Mouse (Mus musculus) mouse embryonic stem cell (cell line): ENCODE data around the gene Dynlt1b.
"Not testable (repeated sequence)": the region's sequence is repeated elsewhere in the genome, so short reads cannot be mapped to it uniquely, and the experiment has no call there.

Source experiments
- in situ Hi-C, 2 experiments: fragments of 300-500 bp; cut with MboI; formaldehyde crosslinking; loops; 1 replicate in 1 of 2; 3 replicates in 1 of 2; pipeline ENCODE4 v1.14.3; 2019 to 2020; ENCODE audit warnings: low sequenced_read_pairs in 2 of 2, low pct_unique_long_range_greater_than_20kb in 1 of 2, mixed read lengths in 1 of 2; ENCODE audit not compliant: unreplicated experiment in 1 of 2

Dynlt1b gene

GRCm38 (mm10) chr17:6429945-6430344 is at the start of gene Dynlt1b:
Dynlt1b (plus strand) TSS chr17:6430112.
- in situ Hi-C loops, result not testable (repeated sequence)

GRCm38 (mm10) chr17:6380182-6380841 is 49.6 kb upstream of the Dynlt1b start:
- in situ Hi-C loops, result not testable (repeated sequence)

DNA sequence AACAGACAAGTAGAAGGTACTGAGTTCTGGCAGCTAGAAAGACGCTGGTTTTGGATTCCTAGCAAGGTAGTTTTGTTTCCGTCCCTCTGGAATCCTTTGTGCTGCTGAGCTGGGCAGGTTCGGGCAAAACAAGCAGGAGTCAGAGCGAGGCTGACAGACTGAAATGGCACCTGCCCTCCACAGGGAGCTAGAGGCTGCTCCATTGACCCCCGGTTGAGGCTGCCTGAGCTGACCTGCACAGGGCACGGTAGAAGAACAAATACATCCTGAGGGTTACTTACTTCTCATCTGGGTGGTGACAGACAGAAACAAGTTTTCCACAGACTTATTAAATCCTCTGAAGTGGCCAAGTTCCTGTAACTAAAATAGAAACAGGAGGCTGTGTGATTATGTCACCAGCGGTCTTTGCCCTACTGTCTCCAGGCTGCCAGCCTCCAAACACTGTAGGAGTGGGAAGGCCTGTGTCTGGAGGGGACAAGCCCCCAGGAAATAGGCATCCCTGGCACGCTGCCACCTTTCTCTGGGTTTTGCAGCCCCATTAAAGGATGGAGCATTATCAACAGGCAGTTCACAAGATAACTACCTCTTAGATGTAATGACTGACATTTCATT is 48.7 kb upstream of the Dynlt1b start:
- in situ Hi-C loops, result not testable (repeated sequence)

- in situ Hi-C loops, result not testable (repeated sequence)
Measured at GRCm38 (mm10) chr17:6386927-6387326, 43.0 kb upstream of the Dynlt1b start.

DNA sequence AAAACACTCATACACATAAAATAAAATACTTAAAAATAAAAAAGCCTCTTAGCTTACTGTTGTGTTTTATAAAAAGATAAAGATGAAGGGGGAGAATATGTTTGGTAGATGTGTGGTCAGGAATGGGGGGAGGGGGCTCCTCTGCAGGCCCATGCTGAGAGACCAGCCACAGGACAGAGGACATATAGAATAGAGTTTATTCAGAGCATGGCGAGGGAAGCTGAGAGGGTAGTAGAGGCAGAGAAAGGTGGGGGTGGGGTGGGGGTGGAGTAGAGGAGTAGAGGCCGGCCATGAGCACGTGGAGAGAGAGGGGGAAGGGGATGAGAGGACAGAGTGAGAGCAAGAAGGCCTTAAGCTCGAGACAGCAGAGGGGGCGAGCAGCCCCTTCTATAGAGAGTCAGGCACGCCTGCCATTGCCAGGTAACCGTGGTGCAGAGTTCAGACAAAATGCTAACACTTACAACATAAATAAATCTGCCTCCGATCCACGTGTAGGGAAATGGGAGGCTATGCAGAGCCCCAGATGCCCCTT is 42.5 kb upstream of the Dynlt1b start:
- in situ Hi-C loops, result not testable (repeated sequence)

DNA sequence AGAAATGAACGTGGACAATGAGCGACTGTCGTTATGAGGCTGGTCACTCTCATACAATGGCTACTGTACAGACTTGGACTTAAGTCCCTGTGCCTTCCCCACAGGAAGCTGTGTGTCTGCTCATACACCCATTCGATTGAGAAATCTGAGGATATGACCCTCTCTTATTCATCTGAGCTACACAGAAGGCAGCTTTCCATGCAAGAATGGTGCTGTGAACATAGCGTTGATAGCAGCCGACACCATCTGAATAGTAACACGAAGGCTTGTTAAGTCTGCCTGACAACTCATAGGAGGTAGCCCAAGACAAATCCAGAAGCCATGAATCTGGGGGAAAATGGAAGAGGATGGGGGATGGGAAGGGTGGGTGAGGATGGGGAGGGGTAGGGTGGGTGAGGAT is 40.4 kb upstream of the Dynlt1b start:
- in situ Hi-C loops, result not testable (repeated sequence)

GRCm38 (mm10) chr17:6390731-6391130 is 39.2 kb upstream of the Dynlt1b start:
- in situ Hi-C loops, result not testable (repeated sequence)

DNA sequence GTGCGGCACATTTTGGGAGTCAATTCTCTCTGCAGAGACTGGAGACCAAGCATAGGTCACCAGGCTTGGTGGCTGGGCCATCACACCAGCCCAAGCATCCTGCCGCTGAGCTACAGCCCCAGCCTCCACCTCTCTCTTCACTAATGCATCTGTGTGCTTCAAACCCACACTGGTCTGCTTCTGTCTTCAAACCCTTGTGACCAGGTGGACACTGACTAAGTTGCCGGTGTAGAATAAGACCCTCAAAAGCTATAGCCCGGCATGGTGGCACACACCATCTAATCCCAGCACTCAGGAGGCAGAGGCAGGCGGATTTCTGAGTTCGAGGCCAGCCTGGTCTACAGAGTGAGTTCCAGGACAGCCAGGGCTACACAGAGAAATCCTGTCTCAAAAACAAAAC is 38.2 kb upstream of the Dynlt1b start:
- in situ Hi-C loops, result not testable (repeated sequence)

DNA sequence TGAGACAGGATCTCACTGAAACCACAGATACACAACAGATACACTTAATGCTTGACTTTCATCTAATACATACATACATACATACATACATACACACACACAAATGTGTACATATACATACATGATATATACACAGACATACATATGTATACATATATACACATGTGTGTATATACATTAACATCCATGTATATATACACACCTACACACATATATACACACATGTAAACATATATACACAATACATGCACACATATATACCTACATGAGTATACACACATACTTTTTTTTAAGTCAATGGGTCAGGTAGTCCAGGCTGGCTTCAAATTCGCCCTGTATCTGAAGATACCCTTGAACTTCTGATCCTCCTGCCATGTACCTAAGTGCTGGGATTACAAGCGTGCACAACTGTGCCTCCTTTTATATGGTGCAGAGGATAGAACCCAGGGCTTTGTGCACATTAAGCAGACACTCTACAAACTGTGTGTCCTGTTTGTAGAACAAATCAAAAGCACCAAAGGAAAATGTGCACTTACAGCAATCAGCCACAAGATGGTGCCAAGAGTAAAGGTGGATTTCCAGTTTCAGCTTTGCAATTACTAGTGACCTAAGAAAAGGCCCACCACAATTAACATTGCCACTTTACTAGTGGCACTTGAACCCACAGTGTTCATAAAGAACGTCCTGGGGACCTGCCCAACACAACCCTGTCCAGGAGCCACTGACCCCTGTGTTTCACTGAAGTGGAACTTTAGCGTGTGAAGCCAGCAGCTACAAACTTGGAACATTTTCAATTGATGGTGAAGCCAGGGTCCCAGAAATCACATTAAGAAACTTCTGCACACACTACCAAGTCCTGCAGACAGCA is 37.2 kb upstream of the Dynlt1b start:
- in situ Hi-C loops, result not testable (repeated sequence)

DNA sequence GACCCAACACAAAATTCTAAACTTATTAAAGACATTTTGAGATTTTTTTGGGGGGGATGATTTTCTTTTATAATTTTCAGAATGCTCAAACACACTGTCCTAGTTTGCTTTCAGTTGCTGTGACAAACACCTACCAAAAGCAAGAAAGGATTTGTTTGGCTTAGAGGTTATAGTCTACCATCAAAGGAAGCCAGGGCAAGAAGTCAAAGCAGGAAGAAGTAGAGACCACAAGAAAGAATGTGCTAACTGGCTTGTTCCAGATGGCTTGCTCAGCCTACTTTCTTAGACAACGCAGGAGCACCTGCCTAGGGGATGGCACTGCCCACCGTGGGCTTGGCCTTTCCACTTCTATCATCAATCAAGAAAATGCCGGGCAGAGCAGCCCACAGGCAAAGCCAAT is 31.8 kb upstream of the Dynlt1b start:
- in situ Hi-C loops, result not testable (repeated sequence)

DNA sequence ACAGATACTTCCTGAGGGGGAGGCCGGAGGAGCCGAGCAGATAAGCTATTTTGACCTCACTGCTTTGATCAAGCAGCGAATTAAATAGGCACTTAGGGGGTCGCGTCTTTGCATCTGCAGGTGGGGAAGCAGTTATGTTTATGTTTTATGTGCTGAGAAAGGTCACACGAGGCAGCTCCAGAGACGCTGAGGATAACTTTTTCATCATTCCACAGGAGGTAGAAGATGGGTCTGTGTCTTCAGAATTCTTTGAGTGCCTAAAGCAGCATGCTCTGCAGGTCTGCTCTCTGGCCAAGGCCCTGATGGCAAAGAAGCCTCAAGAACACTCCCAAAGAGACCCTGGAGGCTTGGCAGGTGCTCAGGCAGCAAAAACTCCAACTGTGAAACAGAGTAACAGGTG is 31.1 kb upstream of the Dynlt1b start:
- in situ Hi-C loops, result not testable (repeated sequence)

DNA sequence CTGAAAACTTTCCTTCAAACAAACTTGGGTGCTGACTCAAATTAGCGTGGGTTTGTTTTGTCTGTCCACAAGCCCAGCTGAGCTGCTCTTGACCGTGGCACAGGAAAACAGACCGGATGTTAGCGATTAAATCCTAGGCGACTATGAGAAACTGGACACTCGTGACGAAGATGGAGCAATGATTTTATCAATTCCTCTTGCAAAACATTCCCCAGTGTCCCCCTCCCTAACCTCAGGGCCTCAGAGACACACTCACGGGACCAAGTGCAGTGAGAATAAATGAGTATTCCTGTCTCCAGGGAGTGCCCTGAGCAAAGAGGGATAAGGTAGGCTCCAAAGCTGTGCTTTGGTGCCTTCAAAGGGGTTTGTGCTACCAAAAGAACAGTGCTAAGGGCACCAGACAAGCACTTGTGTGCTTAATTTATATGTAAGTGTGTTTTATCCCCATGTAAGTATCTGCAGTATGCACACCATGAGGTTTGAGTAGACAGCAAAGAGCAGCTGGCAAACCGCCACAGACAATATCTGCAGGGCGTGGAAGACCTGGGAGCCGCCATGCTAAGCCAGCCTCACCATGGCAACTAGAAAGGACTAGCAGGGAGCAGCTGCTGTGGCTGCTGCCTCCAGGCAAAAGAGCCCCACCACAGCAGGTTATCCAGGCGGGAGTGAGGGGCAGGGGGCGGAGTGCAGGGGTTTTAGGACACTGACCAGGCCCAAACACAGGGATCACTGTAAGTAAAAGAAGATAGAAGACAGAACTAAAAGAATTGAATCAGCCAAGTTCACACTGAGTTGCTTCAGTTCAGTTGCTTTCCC is 30.4 kb upstream of the Dynlt1b start:
- in situ Hi-C loops, result not testable (repeated sequence)

DNA sequence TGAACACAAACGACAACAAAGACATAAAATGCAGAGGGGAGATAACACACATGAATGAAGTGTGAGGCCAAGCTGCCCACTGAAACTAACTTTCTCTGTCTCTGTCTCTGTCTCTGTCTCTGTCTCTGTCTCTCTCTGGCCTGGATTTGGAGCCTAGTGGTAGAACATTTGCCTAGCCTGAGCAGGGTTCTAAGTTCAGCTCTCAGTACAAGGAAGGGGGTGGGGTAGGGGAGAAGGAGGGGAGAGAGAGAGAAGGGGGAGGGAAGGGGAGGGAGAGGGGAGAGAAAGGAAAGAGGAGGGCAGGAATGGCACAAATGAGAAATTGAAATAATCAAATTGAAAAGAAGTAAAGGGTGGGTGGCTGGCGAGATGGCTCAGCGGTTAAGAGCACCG is 29.8 kb upstream of the Dynlt1b start:
- in situ Hi-C loops, result not testable (repeated sequence)

- in situ Hi-C loops, result not testable (repeated sequence)
Measured at GRCm38 (mm10) chr17:6404493-6404892, 25.4 kb upstream of the Dynlt1b start.

- in situ Hi-C loops, result not testable (repeated sequence)
Measured at GRCm38 (mm10) chr17:6406972-6407371, 22.9 kb upstream of the Dynlt1b start.

- in situ Hi-C loops, result not testable (repeated sequence)
Measured at GRCm38 (mm10) chr17:6410713-6411213, 19.1 kb upstream of the Dynlt1b start.

GRCm38 (mm10) chr17:6417118-6417517 is 12.8 kb upstream of the Dynlt1b start:
- in situ Hi-C loops, result not testable (repeated sequence)

DNA sequence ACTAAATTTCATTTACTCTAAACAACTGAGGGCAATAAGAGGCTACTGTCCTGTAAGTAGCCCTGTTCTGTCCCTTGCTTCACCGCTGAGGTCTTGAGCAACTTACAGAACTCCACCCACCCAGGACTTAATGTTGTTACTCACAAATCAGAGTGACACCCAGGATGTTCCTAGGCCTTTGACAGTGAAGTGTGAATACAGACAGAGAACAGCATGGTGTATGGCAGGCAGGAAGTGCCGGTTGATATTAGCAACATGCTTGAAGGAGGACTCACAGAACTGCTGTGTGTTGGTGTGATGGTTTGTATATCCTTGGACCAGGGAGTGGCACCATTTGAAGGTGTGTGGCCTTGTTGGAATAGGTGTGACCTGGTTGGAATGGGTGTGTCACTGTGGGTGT is 9.4 kb upstream of the Dynlt1b start:
- in situ Hi-C loops, result not testable (repeated sequence)
